Mouse (Mus musculus) CH12.LX (cell line): ENCODE results near the gene Cfhr1. TPM values are rescaled to one million over a fixed set of nuclear protein-coding genes. Genes with fewer than 3 reads are reported as not detected.

ENCODE experiments used
- DNase-seq: peaks from one replicate; pipeline ENCODE4 v3.0.0-alpha.2; 2013; ENCODE audit errors: extremely low read depth
- H3K27ac ChIP-seq: 2 replicates; pipeline ENCODE4 v1.5.1; 2012; ENCODE audit warnings: low read depth, mild to moderate bottlenecking, control low read depth, moderate library complexity; ENCODE audit not compliant: insufficient read depth
- H3K27me3 ChIP-seq: replicated peaks from 2 replicates; pipeline ENCODE3; 2012; ENCODE audit warnings: inconsistent platforms
- H3K36me3 ChIP-seq, 2 experiments: replicated peaks in 1 of 2; 2 replicates each; pipeline versions ENCODE3 to v1.6.1; 2012; ENCODE audit warnings: inconsistent platforms in 1 of 2, low read length in 1 of 2, mild to moderate bottlenecking in 1 of 2, mixed read lengths in 1 of 2, moderate library complexity in 1 of 2; ENCODE audit not compliant: control insufficient read depth in 1 of 2, insufficient read depth in 1 of 2
- H3K4me1 ChIP-seq, 2 experiments: 2 replicates each; pipeline ENCODE4 v1.6.1; 2012; ENCODE audit warnings: inconsistent platforms in 1 of 2, moderate library complexity in 1 of 2; ENCODE audit not compliant: insufficient read depth in 2 of 2, control insufficient read depth in 1 of 2
- H3K4me2 ChIP-seq: 2 replicates; pipeline ENCODE4 v1.6.1; 2012; ENCODE audit warnings: low read depth, mild to moderate bottlenecking, control low read depth; ENCODE audit not compliant: poor library complexity, insufficient read depth, severe bottlenecking
- H3K4me3 ChIP-seq, 3 experiments: fragments of 150-350 bp in 1 of 3; sonication (generic) in 1 of 3; replicated peaks in 1 of 3; 2 replicates each; pipeline versions ENCODE3 to v1.5.1; 2011 to 2012; ENCODE audit warnings: low read depth in 2 of 3, low read length in 2 of 3, mild to moderate bottlenecking in 2 of 3, moderate library complexity in 2 of 3, control low read depth in 1 of 3, improper control_type of control experiment in 1 of 3, inconsistent platforms in 1 of 3, mixed read lengths in 1 of 3; ENCODE audit not compliant: poor library complexity in 1 of 3
- H3K79me2 ChIP-seq: replicated peaks from 2 replicates; pipeline ENCODE4 v1.6.1; 2012; ENCODE audit warnings: mild to moderate bottlenecking, moderate library complexity; ENCODE audit not compliant: control insufficient read depth, poor library complexity, insufficient read depth, severe bottlenecking; ENCODE audit errors: extremely low read depth
- H3K9ac ChIP-seq: 2 replicates; pipeline ENCODE4 v1.6.1; 2012; ENCODE audit warnings: low read depth, mild to moderate bottlenecking, control low read depth, moderate library complexity; ENCODE audit not compliant: insufficient read depth
- H3K9me3 ChIP-seq: replicated peaks from 2 replicates; pipeline ENCODE3; 2012; ENCODE audit warnings: low read length, inconsistent platforms, mixed read lengths
- BHLHE40 ChIP-seq: IDR thresholded peaks from 2 replicates; pipeline ENCODE4 v1.6.1; 2011; ENCODE audit warnings: mild to moderate bottlenecking, low read depth, low read length, improper control_type of control experiment
- CHD1 ChIP-seq: IDR thresholded peaks from 2 replicates; pipeline ENCODE4 v1.6.1; 2012; ENCODE audit warnings: low read depth, low read length, improper control_type of control experiment, inconsistent platforms
- CTCF ChIP-seq, 2 experiments: IDR thresholded peaks in 1 of 2; conservative IDR thresholded peaks in 1 of 2; 2 replicates each; pipeline ENCODE4 v1.5.1; 2011 to 2012; ENCODE audit warnings: low read depth in 2 of 2, low read length in 2 of 2, improper control_type of control experiment in 1 of 2, inconsistent platforms in 1 of 2, mild to moderate bottlenecking in 1 of 2, moderate library complexity in 1 of 2
- E2F4 ChIP-seq: IDR thresholded peaks from 2 replicates; pipeline ENCODE4 v1.6.1; 2011; ENCODE audit warnings: low read depth, low read length, improper control_type of control experiment; ENCODE audit not compliant: insufficient replicate concordance
- ELF1 ChIP-seq: IDR thresholded peaks from 2 replicates; pipeline ENCODE4 v1.6.1; 2014; ENCODE audit warnings: low read depth, mild to moderate bottlenecking, inconsistent platforms, low read length, improper control_type of control experiment
- EP300 ChIP-seq: IDR thresholded peaks from 2 replicates; pipeline ENCODE4 v1.6.1; 2011; ENCODE audit warnings: low read length, improper control_type of control experiment
- ETS1 ChIP-seq: conservative IDR thresholded peaks from 2 replicates; pipeline ENCODE4 v1.6.1; 2012; ENCODE audit warnings: low read depth, mild to moderate bottlenecking, inconsistent platforms, low read length, improper control_type of control experiment, moderate library complexity
- IRF4 ChIP-seq: IDR thresholded peaks from 2 replicates; pipeline ENCODE4 v1.6.1; 2014; ENCODE audit warnings: low read depth, mild to moderate bottlenecking, inconsistent platforms, low read length, improper control_type of control experiment
- JUND ChIP-seq: conservative IDR thresholded peaks from 2 replicates; pipeline ENCODE4 v1.6.1; 2011; ENCODE audit warnings: low read depth, low read length, improper control_type of control experiment
- KAT2A ChIP-seq: IDR thresholded peaks from 2 replicates; pipeline ENCODE4 v1.6.1; 2012; ENCODE audit warnings: low read length, improper control_type of control experiment, inconsistent platforms; ENCODE audit not compliant: insufficient replicate concordance
- MAZ ChIP-seq: IDR thresholded peaks from 2 replicates; pipeline ENCODE4 v1.6.1; 2012; ENCODE audit warnings: low read depth, mild to moderate bottlenecking, inconsistent platforms, low read length, improper control_type of control experiment, moderate library complexity
- MEF2A ChIP-seq: IDR thresholded peaks from 2 replicates; pipeline ENCODE4 v1.6.1; 2014; ENCODE audit warnings: low read depth, mild to moderate bottlenecking, inconsistent platforms, low read length, improper control_type of control experiment, borderline replicate concordance
- MYC ChIP-seq: IDR thresholded peaks from 2 replicates; pipeline ENCODE4 v1.6.1; 2011; ENCODE audit warnings: low read depth, mild to moderate bottlenecking, improper control_type of control experiment, low read length
- NELFE ChIP-seq: IDR thresholded peaks from 2 replicates; pipeline ENCODE4 v1.6.1; 2011; ENCODE audit warnings: low read depth, low read length, improper control_type of control experiment
- POLR2AphosphoS2 ChIP-seq: IDR thresholded peaks from 2 replicates; pipeline ENCODE4 v1.6.1; 2011; ENCODE audit warnings: low read depth, low read length, improper control_type of control experiment
- RAD21 ChIP-seq: IDR thresholded peaks from 2 replicates; pipeline ENCODE4 v1.6.1; 2011; ENCODE audit warnings: low read depth, mild to moderate bottlenecking, low read length, improper control_type of control experiment, moderate library complexity
- RCOR1 ChIP-seq: conservative IDR thresholded peaks from 2 replicates; pipeline ENCODE4 v1.6.1; 2012; ENCODE audit warnings: low read depth, mild to moderate bottlenecking, inconsistent platforms, low read length, improper control_type of control experiment
- SIN3A ChIP-seq: IDR thresholded peaks from 2 replicates; pipeline ENCODE4 v1.6.1; 2012; ENCODE audit warnings: low read length, improper control_type of control experiment, inconsistent platforms
- USF1 ChIP-seq: IDR thresholded peaks from 2 replicates; pipeline ENCODE4 v1.6.1; 2014; ENCODE audit warnings: low read depth, mild to moderate bottlenecking, inconsistent platforms, low read length, improper control_type of control experiment
- USF2 ChIP-seq: conservative IDR thresholded peaks from 2 replicates; pipeline ENCODE4 v1.6.1; 2011; ENCODE audit warnings: low read depth, low read length, improper control_type of control experiment
- ZC3H11A ChIP-seq: IDR thresholded peaks from 2 replicates; pipeline ENCODE4 v1.6.1; 2012; ENCODE audit warnings: low read depth, mild to moderate bottlenecking, inconsistent platforms, low read length, improper control_type of control experiment
- ZMIZ1 ChIP-seq: IDR thresholded peaks from 2 replicates; pipeline ENCODE4 v1.6.1; 2012; ENCODE audit warnings: low read depth, mild to moderate bottlenecking, inconsistent platforms, low read length, improper control_type of control experiment
- dilution Hi-C: fragments of 300-500 bp; cut with MboI; formaldehyde crosslinking; loops from 2 replicates; pipeline ENCODE4 v1.14.3; 2020; ENCODE audit warnings: low sequenced_read_pairs; ENCODE audit not compliant: extremely low pct_unique_long_range_greater_than_20kb, extremely low pct_ligation_motif_present
- in situ Hi-C: fragments of 300-500 bp; cut with MboI; formaldehyde crosslinking; loops from 3 replicates; pipeline ENCODE4 v1.14.3; 2019; ENCODE audit warnings: low sequenced_read_pairs, low pct_ligation_motif_present, low pct_unique_long_range_greater_than_20kb, mixed read lengths
- polyA plus RNA-seq: library from polyadenylated mRNA; unstranded; fragments of >175 nt; gene quantifications from 2 replicates; pipeline ENCODE4 v1.2.1, GENCODE M21; 2012; ENCODE audit warnings: low read depth; ENCODE audit not compliant: insufficient read length
- total RNA-seq, 2 experiments: library from RNA; depleted of rRNA; stranded (reverse); fragments of 300-350 nt in 1 of 2; fragments of >200 nt in 1 of 2; gene quantifications; 2 replicates each; pipeline ENCODE4 v1.2.3; 2012 to 2014

Cfhr1 gene
- total and polyA plus RNA-seq, 3 experiments: not detected

DNA sequence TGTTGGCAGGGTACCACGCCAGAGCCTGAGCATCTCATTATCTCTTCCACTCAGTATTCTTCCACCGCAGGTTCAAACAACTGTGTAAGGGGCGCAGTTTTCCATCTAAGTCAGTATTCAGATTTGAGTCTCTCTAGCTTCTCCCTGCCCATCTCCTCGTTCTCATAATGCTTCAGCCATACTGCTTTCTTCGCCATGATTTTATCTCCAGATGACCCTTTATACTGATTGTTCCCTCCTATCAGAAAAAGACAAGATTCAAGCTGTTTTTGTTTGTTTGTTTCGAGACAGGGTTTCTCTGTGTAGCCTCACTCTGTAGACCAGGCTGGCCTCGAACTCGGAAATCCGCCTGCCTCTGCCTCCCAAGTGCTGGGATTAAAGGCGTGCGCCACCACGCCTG, 45.5 kb downstream of the Cfhr1 start:
- no peaks in the 10 kb centered on the region for H3K4me1 ChIP-seq
- dilution Hi-C loops: no loop called here
- H3K36me3 ChIP-seq: no peaks in the 10 kb centered on the region
- no peaks in the 10 kb centered on the region for H3K79me2 ChIP-seq
- no peak overlapping the region for H3K27ac ChIP-seq
- H3K27me3 ChIP-seq: no peaks in the 10 kb centered on the region
- TF ChIP-seq POLR2AphosphoS2 (no peak), MYC (no peak), USF1 (no peak), E2F4 (no peak), NELFE (no peak), IRF4 (no peak), SIN3A (no peak), ELF1 (no peak), JUND (no peak), ETS1 (no peak), KAT2A (no peak), ZMIZ1 (no peak), USF2 (no peak)
- H3K4me3 ChIP-seq: no peak overlapping the region
- no peak overlapping the region for H3K9ac ChIP-seq
- H3K4me2 ChIP-seq: no peak overlapping the region
- no peaks in the 10 kb centered on the region for H3K9me3 ChIP-seq
- in situ Hi-C loops: no loop called here
- DNase-seq: no peak

DNA sequence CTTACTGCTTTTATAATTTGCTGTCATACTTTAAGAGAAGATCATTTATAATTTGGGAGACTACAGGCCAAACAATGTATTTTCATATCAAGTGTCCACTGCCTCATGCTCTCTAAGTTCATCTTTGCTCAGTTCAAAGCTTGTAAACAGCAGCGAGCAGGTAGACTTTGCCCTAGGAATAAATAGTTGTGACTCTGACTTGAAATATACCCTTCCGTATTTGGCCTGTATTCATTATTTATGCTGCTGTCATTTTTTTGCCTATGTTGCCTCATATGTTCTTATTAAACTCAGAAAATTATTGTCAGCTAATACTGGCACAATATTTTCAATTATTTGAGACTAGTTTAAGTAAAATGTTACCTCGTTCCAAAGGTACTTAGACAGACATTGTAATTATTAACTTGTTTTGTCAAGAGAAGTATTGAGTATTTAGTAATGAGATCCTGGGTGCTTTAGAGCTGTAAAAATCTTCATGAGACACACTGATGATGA, 58.8 kb downstream of the Cfhr1 start, which contains the start of gene F13b:
Gene F13b, plus strand, starts transcription at position 445 of the 495 bp plus-strand sequence.
- Histone ChIP-seq H3K9me3 (no peaks in the 10 kb centered on the region), H3K27ac (no peak within 1 kb of the TSS), H3K4me3 (no peak within 1 kb of the TSS), H3K9ac (no peak within 1 kb of the TSS), H3K4me2 (no peak within 1 kb of the TSS), H3K4me1 (no peaks in the 10 kb centered on the region), H3K79me2 (no peaks in the 10 kb centered on the region), H3K27me3 (no peaks in the 10 kb centered on the region), H3K36me3 (peaks cover 0 to 4% of the 10 kb centered on the region in 2 experiments)
- no peak for DNase-seq
- in situ Hi-C loops (no loop called here), dilution Hi-C loops (no loop called here)
- TF ChIP-seq MEF2A (no peak), RCOR1 (no peak), CHD1 (no peak), MAZ (no peak), SIN3A (no peak), ETS1 (no peak), ZC3H11A (no peak), BHLHE40 (no peak), NELFE (no peak), USF2 (no peak), EP300 (no peak), RAD21 (no peak), CTCF (conservative IDR thresholded peaks at IDR 0.05 in 1 of 2, IDR thresholded peaks at IDR 0.05 in 1 of 2; ENCODE audit: low read depth in 2 of 2, low read length in 2 of 2) (no peak)
